Mouse (Mus musculus) erythroblast, adult 5-6 weeks (primary cell): ENCODE results near the gene Gemin6. TPM values are rescaled to one million over a fixed set of nuclear protein-coding genes. Genes with fewer than 3 reads are reported as not detected.
"Not testable (repeated sequence)": the region's sequence is repeated elsewhere in the genome, so short reads cannot be mapped to it uniquely, and the experiment has no call there.

Experiments
- ATAC-seq: replicated peaks from 2 replicates; pipeline ENCODE4 v1.8.0; 2016; ENCODE audit warnings: moderate number of reproducible peaks, mild to moderate bottlenecking, moderate TSS enrichment, inconsistent platforms; ENCODE audit not compliant: poor library complexity, low FRiP score, severe bottlenecking
- total RNA-seq, 2 experiments: library from RNA; stranded (forward) in 1 of 2; stranded (reverse) in 1 of 2; fragments of 150-400 nt in 1 of 2; fragments of 200-764, 138-1000 nt in 1 of 2; gene quantifications; 2 replicates each; pipeline versions ENCODE4 v1.2.3 to v1.2.4; 2015 to 2017; ENCODE audit warnings: low replicate concordance in 2 of 2

Gemin6 gene
- total RNA-seq, 2 experiments from 2014 or later, result 1.8 to 5.6 TPM

GRCm38 (mm10) chr17:80229396-80229795, 5.2 kb downstream of the Gemin6 start:
- ATAC-seq, result no peak

GRCm38 (mm10) chr17:80233844-80234243, 9.6 kb downstream of the Gemin6 start:
- no peak for ATAC-seq

GRCm38 (mm10) chr17:80234376-80234775, 10.1 kb downstream of the Gemin6 start:
- no peak for ATAC-seq

DNA sequence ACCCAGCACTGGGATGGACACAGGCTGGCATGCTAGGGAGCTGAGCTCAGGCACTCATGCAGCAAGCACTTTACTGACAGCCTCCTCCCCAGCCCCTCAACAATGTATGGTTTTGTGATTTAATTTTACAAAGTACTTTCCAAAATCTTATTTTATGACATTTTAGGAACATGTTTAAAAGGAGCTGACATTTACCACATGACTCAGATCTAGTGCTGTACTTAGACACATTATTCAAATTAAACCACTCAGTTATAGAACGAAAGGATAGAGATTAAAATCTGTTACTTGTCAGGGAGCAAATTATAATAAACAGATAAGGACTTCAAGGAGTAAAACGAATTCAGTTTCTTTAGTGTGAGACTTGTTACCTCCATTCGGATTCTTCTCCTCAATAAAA, 11.2 kb downstream of the Gemin6 start:
- no peak for ATAC-seq

- ATAC-seq, result no peak
These were observed 12.6 kb downstream of the Gemin6 start for GRCm38 (mm10) chr17:80236805-80237204.

DNA sequence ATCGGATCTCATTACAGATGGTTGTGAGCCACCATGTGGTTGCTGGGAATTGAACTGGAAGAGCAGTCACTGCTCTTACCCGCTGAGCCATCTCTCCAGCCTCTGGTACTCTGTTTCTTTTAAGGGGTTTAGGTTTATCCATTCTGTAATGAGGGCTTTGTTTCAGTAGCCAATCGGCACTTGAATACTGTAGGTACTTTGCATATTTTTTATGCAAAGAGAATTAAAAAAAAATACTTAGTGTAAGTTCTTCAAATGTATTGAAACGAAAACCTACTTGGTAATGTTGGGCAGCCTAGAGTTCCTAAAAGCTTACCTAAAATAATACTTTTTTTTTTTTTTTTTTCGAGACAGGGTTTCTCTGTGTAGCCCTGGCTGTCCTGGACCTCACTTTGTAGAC, 13.2 kb downstream of the Gemin6 start:
- no peak for ATAC-seq

DNA sequence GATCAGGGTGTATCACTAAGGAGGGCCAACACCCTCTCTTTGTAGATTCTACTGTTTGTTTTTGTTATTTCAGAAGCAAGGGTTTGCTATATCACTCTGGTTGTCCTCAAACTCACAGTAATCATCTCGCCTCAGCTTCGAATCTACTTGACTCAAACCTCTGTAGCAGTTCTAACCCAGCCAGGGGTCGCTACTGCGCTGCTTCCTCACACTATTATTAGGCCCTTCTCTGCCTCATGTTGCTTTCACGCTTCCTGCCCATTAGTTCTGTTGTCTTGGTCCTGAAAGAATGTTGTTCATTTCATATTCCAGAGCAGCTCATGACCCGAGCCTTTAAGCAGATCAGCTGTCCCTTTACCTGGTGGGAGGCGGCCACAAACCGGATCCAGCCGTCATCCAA, 17.4 kb downstream of the Gemin6 start:
- no peak for ATAC-seq

DNA sequence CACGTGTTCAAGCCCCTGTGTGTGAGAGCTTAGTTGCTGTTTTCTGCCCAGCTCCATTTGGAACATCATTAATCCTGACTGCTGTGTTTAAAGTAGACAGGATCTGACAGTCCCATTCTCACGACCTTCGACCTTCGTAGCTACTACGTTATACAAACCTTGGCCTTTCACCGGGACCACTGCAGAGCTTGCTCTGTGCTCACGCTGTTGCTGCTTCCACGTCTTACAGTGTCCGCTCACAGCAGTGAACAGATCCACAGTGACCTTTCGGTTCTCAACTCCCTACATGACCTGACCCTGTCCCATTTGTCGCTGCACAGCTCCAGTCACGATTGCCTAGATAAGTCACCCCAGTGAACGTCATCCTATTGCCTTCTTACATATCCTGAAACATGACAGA, 18.9 kb downstream of the Gemin6 start:
- ATAC-seq, result no peak

DNA sequence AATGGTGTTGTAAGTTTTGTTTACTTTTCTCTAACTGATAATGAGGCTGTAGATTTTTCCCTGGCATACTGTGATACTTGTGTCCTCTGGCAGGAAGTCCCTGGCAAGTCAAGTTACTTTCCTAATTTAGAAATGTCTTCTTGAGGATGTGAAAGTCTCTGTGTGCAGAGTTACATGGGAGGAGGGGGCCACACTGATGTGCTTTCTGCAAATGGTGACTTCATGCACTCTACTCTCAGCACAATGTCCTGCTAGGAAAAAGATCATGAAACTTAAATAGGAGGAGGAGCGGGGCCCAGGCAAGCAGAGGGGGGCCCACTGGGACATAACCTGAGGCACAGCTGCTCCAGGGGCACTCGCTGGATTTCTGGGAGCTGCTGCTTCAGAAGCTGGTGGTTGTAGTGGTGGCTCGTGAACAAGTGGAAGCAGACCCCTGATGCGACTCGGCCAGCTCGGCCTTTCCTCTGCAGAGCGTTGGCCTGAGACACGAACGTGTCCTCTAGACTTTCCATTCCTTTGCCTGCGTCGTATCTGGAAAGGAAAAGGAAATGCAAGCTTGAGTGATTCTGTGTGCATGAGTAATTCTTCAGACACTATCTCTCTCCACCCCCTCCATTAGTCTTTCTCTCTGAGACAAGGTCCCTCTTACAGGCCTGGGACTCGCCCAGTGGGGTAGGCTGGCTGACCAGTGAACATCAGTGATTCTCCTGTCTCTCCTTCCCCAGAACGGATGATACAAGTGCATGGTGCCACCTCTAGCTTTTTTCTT, 28.7 kb downstream of the Gemin6 start:
- ATAC-seq, result no peak

- ATAC-seq, result no peak
These were observed 30.2 kb downstream of the Gemin6 start for GRCm38 (mm10) chr17:80254421-80254820.

- ATAC-seq, result no peak
These were observed 31.0 kb downstream of the Gemin6 start for GRCm38 (mm10) chr17:80255208-80255607.

GRCm38 (mm10) chr17:80267065-80267464, 42.8 kb downstream of the Gemin6 start:
- no peak for ATAC-seq

GRCm38 (mm10) chr17:80268151-80268550, 43.9 kb downstream of the Gemin6 start:
- no peak for ATAC-seq

DNA sequence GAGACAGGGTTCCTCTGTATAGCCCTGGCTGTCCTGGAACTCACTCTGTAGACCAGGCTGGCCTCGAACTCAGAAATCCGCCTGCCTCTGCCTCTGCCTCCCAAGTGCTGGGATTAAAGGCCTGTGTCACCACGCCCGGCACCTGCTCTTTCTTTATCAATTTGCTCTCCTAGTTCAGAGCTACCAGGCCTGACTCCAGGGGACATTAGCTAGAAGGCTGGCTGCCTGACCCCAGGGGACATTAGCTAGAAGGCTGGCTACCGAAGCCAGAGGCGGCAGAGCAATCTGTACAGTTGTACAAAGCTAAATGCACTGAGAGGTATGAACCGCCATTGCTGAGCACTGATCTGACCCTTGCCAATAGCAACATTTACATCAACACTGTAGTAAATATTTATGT, 46.4 kb downstream of the Gemin6 start:
- ATAC-seq, result not testable (repeated sequence)

Other genes starting within 250 kb of the Gemin6 start
- gene Hnrnpll, start 162.1 kb upstream of the Gemin6 start, total RNA-seq (2015; ENCODE audit: low replicate concordance), result 32.6 and 37.1 TPM in 2 replicates
- gene Hnrnpll, start 162.1 kb upstream of the Gemin6 start, total RNA-seq (2017; ENCODE audit: low replicate concordance), result 24.6 and 31.1 TPM in 2 replicates
- 2.1 and 7.5 TPM in 2 replicates for gene Galm, start 97.0 kb upstream of the Gemin6 start, total RNA-seq (2015; ENCODE audit: low replicate concordance)
- 0.84 and 1.7 TPM in 2 replicates for gene Galm, start 97.0 kb upstream of the Gemin6 start, total RNA-seq (2017; ENCODE audit: low replicate concordance)
- gene Srsf7, start 17.1 kb upstream of the Gemin6 start, total RNA-seq (2015; ENCODE audit: low replicate concordance), result 90.1 and 116 TPM in 2 replicates
- gene Srsf7, start 17.1 kb upstream of the Gemin6 start, total RNA-seq (2017; ENCODE audit: low replicate concordance), result 89.8 and 90.9 TPM in 2 replicates
- not detected in 2 replicates for gene Ttc39d, start 17.0 kb upstream of the Gemin6 start, total RNA-seq (2015; ENCODE audit: low replicate concordance)
- not detected in 2 replicates for gene Ttc39d, start 17.0 kb upstream of the Gemin6 start, total RNA-seq (2017; ENCODE audit: low replicate concordance)
- not detected in 2 replicates for gene Morn2, start 65.8 kb downstream of the Gemin6 start, total RNA-seq (2015; ENCODE audit: low replicate concordance)
- gene Morn2, start 65.8 kb downstream of the Gemin6 start, total RNA-seq (2017; ENCODE audit: low replicate concordance), result 3.3 TPM in 1 of 2 replicates, not detected in the other
- 1.3 and 7.7 TPM in 2 replicates for gene Dhx57, start 66.0 kb downstream of the Gemin6 start, total RNA-seq (2015; ENCODE audit: low replicate concordance)
- gene Dhx57, start 66.0 kb downstream of the Gemin6 start, total RNA-seq (2017; ENCODE audit: low replicate concordance), result 2.0 and 2.4 TPM in 2 replicates
- gene Arhgef33, start 83.0 kb downstream of the Gemin6 start, total RNA-seq (2015; ENCODE audit: low replicate concordance), result not detected in 2 replicates
- not detected in 2 replicates for gene Arhgef33, start 83.0 kb downstream of the Gemin6 start, total RNA-seq (2017; ENCODE audit: low replicate concordance)
- gene Gm10190, start 149.1 kb downstream of the Gemin6 start, total RNA-seq (2015; ENCODE audit: low replicate concordance), result not detected in 2 replicates
- gene Gm10190, start 149.1 kb downstream of the Gemin6 start, total RNA-seq (2017; ENCODE audit: low replicate concordance), result not detected in 2 replicates